Mouse (Mus musculus) MEL (cell line): ENCODE measurements around the gene Vps37b. TPM values are rescaled to one million over a fixed set of nuclear protein-coding genes. Genes with fewer than 3 reads are reported as not detected.

Source experiments
- DNase-seq: peaks from one replicate; pipeline ENCODE4 v3.0.0; 2011; ENCODE audit warnings: low read depth, low spot score
- H3K27ac ChIP-seq: 2 replicates; pipeline ENCODE4 v1.5.1; 2012; ENCODE audit warnings: low read depth, mild to moderate bottlenecking, control low read depth, low read length, moderate library complexity; ENCODE audit not compliant: control insufficient read depth
- H3K27me3 ChIP-seq, 2 experiments: fragments of 150-350 bp in 1 of 2; sonication (generic) in 1 of 2; 2 replicates each; pipeline ENCODE4 v1.6.1; 2012; ENCODE audit warnings: low read length in 2 of 2, mild to moderate bottlenecking in 2 of 2, improper control_type of control experiment in 1 of 2, moderate library complexity in 1 of 2; ENCODE audit not compliant: insufficient read depth in 2 of 2, control insufficient read depth in 1 of 2
- H3K36me3 ChIP-seq, 2 experiments: 2 replicates each; pipeline ENCODE4 v1.6.1; 2012 to 2014; ENCODE audit warnings: low read length in 2 of 2, improper control_type of control experiment in 1 of 2, inconsistent platforms in 1 of 2, mild to moderate bottlenecking in 1 of 2; ENCODE audit not compliant: insufficient read depth in 2 of 2, control insufficient read depth in 1 of 2
- H3K4me1 ChIP-seq, 2 experiments: fragments of 150-350 bp in 1 of 2; sonication (generic) in 1 of 2; 2 replicates each; pipeline ENCODE4 v1.6.1; 2012; ENCODE audit warnings: low read length in 2 of 2, improper control_type of control experiment in 1 of 2, mild to moderate bottlenecking in 1 of 2; ENCODE audit not compliant: insufficient read depth in 2 of 2, control insufficient read depth in 1 of 2
- H3K4me3 ChIP-seq, 2 experiments: fragments of 150-350 bp in 1 of 2; sonication (generic) in 1 of 2; 2 replicates each; pipeline ENCODE4 v1.5.1; 2012; ENCODE audit warnings: low read depth in 2 of 2, low read length in 2 of 2, mild to moderate bottlenecking in 2 of 2, moderate library complexity in 2 of 2, control low read depth in 1 of 2, improper control_type of control experiment in 1 of 2; ENCODE audit not compliant: control insufficient read depth in 1 of 2, insufficient read depth in 1 of 2
- H3K79me2 ChIP-seq: 2 replicates; pipeline ENCODE4 v1.6.1; 2012; ENCODE audit warnings: mild to moderate bottlenecking, low read length, moderate library complexity; ENCODE audit not compliant: control insufficient read depth, poor library complexity, insufficient read depth
- H3K9ac ChIP-seq: 2 replicates; pipeline ENCODE4 v1.6.1; 2012; ENCODE audit warnings: low read depth, mild to moderate bottlenecking, control low read depth, low read length, moderate library complexity; ENCODE audit not compliant: control insufficient read depth, poor library complexity, severe bottlenecking
- H3K9me3 ChIP-seq: fragments of 150-350 bp; sonication (generic); replicated peaks from 2 replicates; pipeline ENCODE4 v1.6.1; 2012; ENCODE audit warnings: mild to moderate bottlenecking, low read length, improper control_type of control experiment, moderate library complexity; ENCODE audit not compliant: insufficient read depth
- BHLHE40 ChIP-seq: IDR thresholded peaks from 2 replicates; pipeline ENCODE4 v1.6.1; 2012; ENCODE audit warnings: low read depth, mild to moderate bottlenecking, inconsistent platforms, low read length, improper control_type of control experiment, borderline replicate concordance
- CHD2 ChIP-seq: IDR thresholded peaks from 2 replicates; pipeline ENCODE4 v1.6.1; 2011; ENCODE audit warnings: low read length, improper control_type of control experiment
- CTCF ChIP-seq, 3 experiments: IDR thresholded peaks in 2 of 3; conservative IDR thresholded peaks in 1 of 3; 2 replicates each; pipeline ENCODE4 v1.5.1; 2011 to 2012; ENCODE audit warnings: low read length in 3 of 3, low read depth in 2 of 3, mild to moderate bottlenecking in 2 of 3, improper control_type of control experiment in 1 of 3, inconsistent platforms in 1 of 3, mixed read lengths in 1 of 3, moderate library complexity in 1 of 3; ENCODE audit not compliant: control insufficient read depth in 1 of 3, insufficient read depth in 1 of 3, poor library complexity in 1 of 3, severe bottlenecking in 1 of 3
- E2F4 ChIP-seq: IDR thresholded peaks from 2 replicates; pipeline ENCODE4 v1.6.1; 2011; ENCODE audit warnings: low read depth, low read length, improper control_type of control experiment, borderline replicate concordance
- ELF1 ChIP-seq: IDR thresholded peaks from 2 replicates; pipeline ENCODE4 v1.6.1; 2014; ENCODE audit warnings: low read depth, mild to moderate bottlenecking, inconsistent platforms, low read length, improper control_type of control experiment, moderate library complexity
- ETS1 ChIP-seq: IDR thresholded peaks from 2 replicates; pipeline ENCODE4 v1.6.1; 2012; ENCODE audit warnings: low read depth, mild to moderate bottlenecking, inconsistent platforms, low read length, improper control_type of control experiment, moderate library complexity
- GABPA ChIP-seq: IDR thresholded peaks from 2 replicates; pipeline ENCODE4 v1.6.1; 2012; ENCODE audit warnings: low read depth, mild to moderate bottlenecking, inconsistent platforms, low read length, improper control_type of control experiment, moderate library complexity
- GATA1 ChIP-seq: IDR thresholded peaks from 2 replicates; pipeline ENCODE4 v1.6.1; 2011; ENCODE audit warnings: low read depth, low read length, improper control_type of control experiment
- HCFC1 ChIP-seq: IDR thresholded peaks from 2 replicates; pipeline ENCODE4 v1.6.1; 2012; ENCODE audit warnings: low read depth, mild to moderate bottlenecking, inconsistent platforms, low read length, improper control_type of control experiment, moderate library complexity
- KAT2A ChIP-seq: conservative IDR thresholded peaks from 2 replicates; pipeline ENCODE4 v1.6.1; 2012; ENCODE audit warnings: low read depth, low read length, improper control_type of control experiment, inconsistent platforms
- MAFK ChIP-seq: IDR thresholded peaks from 2 replicates; pipeline ENCODE4 v1.6.1; 2011; ENCODE audit warnings: low read depth, mild to moderate bottlenecking, low read length, improper control_type of control experiment, borderline replicate concordance
- MAX ChIP-seq: IDR thresholded peaks from 2 replicates; pipeline ENCODE4 v1.6.1; 2011; ENCODE audit warnings: low read length, improper control_type of control experiment
- MAZ ChIP-seq: IDR thresholded peaks from 2 replicates; pipeline ENCODE4 v1.6.1; 2012; ENCODE audit warnings: low read depth, mild to moderate bottlenecking, inconsistent platforms, low read length, improper control_type of control experiment
- MEF2A ChIP-seq: IDR thresholded peaks from 2 replicates; pipeline ENCODE4 v1.6.1; 2014; ENCODE audit warnings: low read depth, mild to moderate bottlenecking, inconsistent platforms, low read length, improper control_type of control experiment; ENCODE audit not compliant: poor library complexity, insufficient replicate concordance, severe bottlenecking; ENCODE audit errors: extremely low read depth
- MXI1 ChIP-seq: IDR thresholded peaks from 2 replicates; pipeline ENCODE4 v1.6.1; 2011; ENCODE audit warnings: mild to moderate bottlenecking, low read depth, low read length, improper control_type of control experiment
- MYB ChIP-seq: IDR thresholded peaks from 2 replicates; pipeline ENCODE4 v1.6.1; 2011; ENCODE audit warnings: mild to moderate bottlenecking, low read depth, low read length, improper control_type of control experiment
- MYC ChIP-seq: IDR thresholded peaks from 2 replicates; pipeline ENCODE4 v1.6.1; 2011; ENCODE audit warnings: low read depth, mild to moderate bottlenecking, low read length, improper control_type of control experiment, moderate library complexity
- NELFE ChIP-seq: IDR thresholded peaks from 2 replicates; pipeline ENCODE4 v1.6.1; 2011; ENCODE audit warnings: low read depth, low read length, improper control_type of control experiment
- NRF1 ChIP-seq: IDR thresholded peaks from 2 replicates; pipeline ENCODE4 v1.6.1; 2014; ENCODE audit warnings: low read depth, mild to moderate bottlenecking, inconsistent platforms, low read length, improper control_type of control experiment, moderate library complexity; ENCODE audit not compliant: poor library complexity, insufficient read depth, severe bottlenecking
- POLR2A ChIP-seq, 2 experiments: IDR thresholded peaks; 2 replicates each; pipeline ENCODE4 v1.6.1; 2011 to 2012; ENCODE audit warnings: low read length in 2 of 2, mild to moderate bottlenecking in 2 of 2, control low read depth in 1 of 2, improper control_type of control experiment in 1 of 2, low read depth in 1 of 2, moderate library complexity in 1 of 2; ENCODE audit not compliant: control insufficient read depth in 1 of 2, insufficient read depth in 1 of 2, poor library complexity in 1 of 2
- POLR2AphosphoS2 ChIP-seq: IDR thresholded peaks from 2 replicates; pipeline ENCODE4 v1.6.1; 2011; ENCODE audit warnings: low read length, improper control_type of control experiment
- POLR2AphosphoS5 ChIP-seq: IDR thresholded peaks from 2 replicates; pipeline ENCODE4 v1.6.1; 2012; ENCODE audit warnings: low read depth, borderline replicate concordance, mild to moderate bottlenecking, inconsistent platforms, low read length, moderate library complexity, mixed read lengths
- RAD21 ChIP-seq: IDR thresholded peaks from 2 replicates; pipeline ENCODE4 v1.6.1; 2011; ENCODE audit warnings: mild to moderate bottlenecking, low read depth, low read length, improper control_type of control experiment
- RCOR1 ChIP-seq: IDR thresholded peaks from 2 replicates; pipeline ENCODE4 v1.6.1; 2012; ENCODE audit warnings: low read depth, mild to moderate bottlenecking, inconsistent platforms, low read length, improper control_type of control experiment
- SIN3A ChIP-seq: IDR thresholded peaks from 2 replicates; pipeline ENCODE4 v1.6.1; 2012; ENCODE audit warnings: low read length, improper control_type of control experiment, inconsistent platforms
- SMC3 ChIP-seq: IDR thresholded peaks from 2 replicates; pipeline ENCODE4 v1.6.1; 2011; ENCODE audit warnings: low read depth, low read length, improper control_type of control experiment
- TAL1 ChIP-seq: IDR thresholded peaks from 2 replicates; pipeline ENCODE4 v1.6.1; 2012; ENCODE audit warnings: mild to moderate bottlenecking, inconsistent platforms, low read length, moderate library complexity, mixed read lengths
- TBP ChIP-seq: IDR thresholded peaks from 2 replicates; pipeline ENCODE4 v1.8.0; 2011; ENCODE audit warnings: low read depth, low read length, improper control_type of control experiment
- TCF12 ChIP-seq: IDR thresholded peaks from 2 replicates; pipeline ENCODE4 v1.6.1; 2014; ENCODE audit warnings: low read depth, mild to moderate bottlenecking, inconsistent platforms, low read length, improper control_type of control experiment, moderate library complexity
- UBTF ChIP-seq: IDR thresholded peaks from 2 replicates; pipeline ENCODE4 v1.6.1; 2012; ENCODE audit warnings: low read depth, mild to moderate bottlenecking, inconsistent platforms, low read length, improper control_type of control experiment, moderate library complexity, borderline replicate concordance; ENCODE audit not compliant: insufficient read depth
- USF1 ChIP-seq: IDR thresholded peaks from 2 replicates; pipeline ENCODE4 v1.6.1; 2014; ENCODE audit warnings: low read depth, mild to moderate bottlenecking, inconsistent platforms, low read length, improper control_type of control experiment, moderate library complexity
- USF2 ChIP-seq, 2 experiments: IDR thresholded peaks; 2 replicates each; pipeline ENCODE4 v1.6.1; 2011 to 2012; ENCODE audit warnings: improper control_type of control experiment in 2 of 2, low read length in 2 of 2, borderline replicate concordance in 1 of 2, inconsistent platforms in 1 of 2, low read depth in 1 of 2, mild to moderate bottlenecking in 1 of 2; ENCODE audit not compliant: insufficient read depth in 1 of 2
- ZC3H11A ChIP-seq: IDR thresholded peaks from 2 replicates; pipeline ENCODE4 v1.6.1; 2012; ENCODE audit warnings: low read depth, mild to moderate bottlenecking, inconsistent platforms, low read length, improper control_type of control experiment
- ZKSCAN1 ChIP-seq: IDR thresholded peaks from 2 replicates; pipeline ENCODE4 v1.6.1; 2012; ENCODE audit warnings: low read depth, mild to moderate bottlenecking, inconsistent platforms, low read length, improper control_type of control experiment, moderate library complexity
- ZMIZ1 ChIP-seq: IDR thresholded peaks from 2 replicates; pipeline ENCODE4 v1.6.1; 2012; ENCODE audit warnings: low read depth, mild to moderate bottlenecking, inconsistent platforms, low read length, improper control_type of control experiment, moderate library complexity
- ZNF384 ChIP-seq: IDR thresholded peaks from 2 replicates; pipeline ENCODE4 v1.6.1; 2012; ENCODE audit warnings: low read depth, mild to moderate bottlenecking, inconsistent platforms, low read length, improper control_type of control experiment
- polyA plus RNA-seq, 2 experiments: library from polyadenylated mRNA; stranded (reverse) in 1 of 2; unstranded in 1 of 2; fragments of >175 nt in 1 of 2; fragments of >200 nt in 1 of 2; gene quantifications; 2 replicates each; pipeline versions ENCODE4 v1.2.1 to v1.2.4; 2012; ENCODE audit warnings: low replicate concordance in 2 of 2, low read depth in 1 of 2; ENCODE audit not compliant: insufficient read length in 2 of 2, insufficient read depth in 1 of 2, missing spikeins in 1 of 2
- total RNA-seq: library from RNA; depleted of rRNA; stranded (reverse); fragments of 300-350 nt; gene quantifications from 2 replicates; pipeline ENCODE4 v1.2.3, GENCODE M21; 2012

Vps37b gene
- total and polyA plus RNA-seq, 3 experiments = 28.6 to 66.0 TPM; not detected in 1

DNA sequence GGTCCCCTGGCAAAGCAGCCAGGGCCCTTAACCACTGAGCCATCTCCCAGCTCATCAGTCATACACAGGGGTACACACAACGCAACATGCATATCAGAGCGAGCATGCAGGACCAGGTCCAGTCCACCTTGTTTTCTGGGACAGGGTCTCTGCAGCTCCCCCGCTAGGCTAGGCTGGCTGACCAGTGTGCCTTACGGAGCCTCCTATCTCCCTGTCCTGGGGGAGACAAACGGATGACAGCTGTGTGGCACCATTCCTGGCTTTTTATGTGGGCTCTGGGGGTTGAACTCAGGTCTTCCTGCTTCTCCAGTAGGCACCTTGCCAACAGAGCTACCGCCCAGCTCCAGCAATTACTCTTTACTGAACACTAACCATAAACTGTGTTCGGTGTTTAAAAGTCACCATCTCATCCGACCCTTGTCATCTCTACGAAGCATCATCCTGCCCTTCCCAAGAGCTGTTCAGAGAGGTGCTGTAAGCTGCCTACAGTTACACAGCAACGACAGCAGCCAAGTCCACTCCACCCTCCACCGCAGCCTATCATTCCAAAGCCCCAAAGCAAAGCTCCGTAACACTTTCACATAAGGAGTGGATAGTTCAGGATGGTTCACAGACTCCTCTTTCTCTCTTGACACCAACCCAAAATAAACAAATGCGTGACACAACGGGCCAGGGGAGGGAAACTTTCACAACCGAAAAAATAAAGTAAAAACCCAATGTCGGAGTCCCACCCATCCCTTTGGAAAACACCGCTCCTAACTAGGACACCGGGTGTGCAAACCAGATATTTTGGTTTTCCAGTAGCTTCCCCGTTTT lies 2.6 kb downstream of the Vps37b start:
- H3K79me2 ChIP-seq = peaks cover 72% of the 10 kb centered on the region
- peaks cover 2 to 49% of the 10 kb centered on the region in 2 experiments for H3K36me3 ChIP-seq
- H3K4me3 ChIP-seq = peak overlapping the region; percentile 27 to 90
- H3K27me3 ChIP-seq = no peaks in the 10 kb centered on the region
- H3K4me1 ChIP-seq = peaks cover 24 to 46% of the 10 kb centered on the region in 2 experiments
- peak; percentile 55 for DNase-seq
- peak overlapping the region; percentile 73 for H3K9ac ChIP-seq
- no peaks in the 10 kb centered on the region for H3K9me3 ChIP-seq
- peak overlapping the region; percentile 29 for H3K27ac ChIP-seq
- TF ChIP-seq ZC3H11A = no peak
- TF ChIP-seq POLR2A (IDR thresholded peaks at IDR 0.05; ENCODE audit: control insufficient read depth in 1 of 2, insufficient read depth in 1 of 2, low read depth in 1 of 2, low read length in 2 of 2, poor library complexity in 1 of 2) = no peak
- TF ChIP-seq ZNF384 = no peak
- TF ChIP-seq NELFE = no peak
- TF ChIP-seq CTCF (IDR thresholded peaks at IDR 0.05 in 2 of 3, conservative IDR thresholded peaks at IDR 0.05 in 1 of 3; ENCODE audit: control insufficient read depth in 1 of 3, insufficient read depth in 1 of 3, low read depth in 2 of 3, low read length in 3 of 3, poor library complexity in 1 of 3, severe bottlenecking in 1 of 3) = no peak
- TF ChIP-seq UBTF = no peak
- no peak for TF ChIP-seq MAZ
- no peak for TF ChIP-seq USF1
- TF ChIP-seq USF2 (IDR thresholded peaks at IDR 0.05; ENCODE audit: borderline replicate concordance in 1 of 2, insufficient read depth in 1 of 2, low read depth in 1 of 2, low read length in 2 of 2) = no peak
- 0 out of 2 replicates have a peak, but pooled peaks have one; percentile 12 for TF ChIP-seq ETS1
- TF ChIP-seq ZKSCAN1 = no peak
- TF ChIP-seq GATA1 = no peak
- peak; percentile 28; the same call in 1 of the 2 replicates for TF ChIP-seq MAX
- TF ChIP-seq TAL1 = no peak
- no peak for TF ChIP-seq BHLHE40
- no peak for TF ChIP-seq SMC3
- no peak for TF ChIP-seq MAFK
- TF ChIP-seq TBP = 0 out of 2 replicates have a peak, but pooled peaks have one; percentile 15
- TF ChIP-seq MXI1 = no peak
- TF ChIP-seq CHD2 = no peak
- TF ChIP-seq POLR2AphosphoS5 = no peak
- no peak for TF ChIP-seq TCF12
- TF ChIP-seq GABPA = no peak
- TF ChIP-seq RAD21 = no peak
- TF ChIP-seq MYC = no peak
- no peak for TF ChIP-seq ZMIZ1
- 0 out of 2 replicates have a peak, but pooled peaks have one; percentile 19 for TF ChIP-seq SIN3A
- 0 out of 2 replicates have a peak, but pooled peaks have one; percentile 20 for TF ChIP-seq MYB
- TF ChIP-seq KAT2A = no peak
- no peak for TF ChIP-seq HCFC1
- TF ChIP-seq POLR2AphosphoS2 = no peak
- TF ChIP-seq RCOR1 = 0 out of 2 replicates have a peak, but pooled peaks have one; percentile 25
- TF ChIP-seq E2F4 = no peak
- TF ChIP-seq NRF1 = no peak
- no peak for TF ChIP-seq MEF2A
- no peak for TF ChIP-seq ELF1
